Mouse (Mus musculus): ENCODE measurements around the gene Kif6.
A peak's percentile ranks its signal among the peaks of the same experiment; 100 is the strongest.

The Kif6 gene

GRCm38 (mm10) chr17:49614577-49615235, at the start of gene Kif6:
TSS of gene Kif6 (plus strand) at chr17:49615136.
- H3K9me3 ChIP-seq (ENCODE audit: low read length), result no peaks in the 10 kb centered on the region
- TF ChIP-seq CTCF (conservative IDR thresholded peaks at IDR 0.05; ENCODE audit: low read length), result no peak
- no peak for TF ChIP-seq POU5F1 (IDR thresholded peaks at IDR 0.05; ENCODE audit: borderline replicate concordance, low read length)
- TF ChIP-seq NANOG (IDR thresholded peaks at IDR 0.05; ENCODE audit: borderline replicate concordance, low read length), result no peak
- peak within 1 kb of the TSS; percentile 81 for H3K4me3 ChIP-seq (replicated peaks; ENCODE audit: low read length)
- no peaks in the 10 kb centered on the region for H3K36me3 ChIP-seq (ENCODE audit: insufficient read depth, low read length)
- peaks cover 9% of the 10 kb centered on the region; the same call in 1 of the 2 replicates for H3K4me1 ChIP-seq (replicated peaks; ENCODE audit: low read depth, low read length)
- peaks cover 38% of the 10 kb centered on the region for H3K27me3 ChIP-seq (ENCODE audit: insufficient read depth, low read length)

DNA sequence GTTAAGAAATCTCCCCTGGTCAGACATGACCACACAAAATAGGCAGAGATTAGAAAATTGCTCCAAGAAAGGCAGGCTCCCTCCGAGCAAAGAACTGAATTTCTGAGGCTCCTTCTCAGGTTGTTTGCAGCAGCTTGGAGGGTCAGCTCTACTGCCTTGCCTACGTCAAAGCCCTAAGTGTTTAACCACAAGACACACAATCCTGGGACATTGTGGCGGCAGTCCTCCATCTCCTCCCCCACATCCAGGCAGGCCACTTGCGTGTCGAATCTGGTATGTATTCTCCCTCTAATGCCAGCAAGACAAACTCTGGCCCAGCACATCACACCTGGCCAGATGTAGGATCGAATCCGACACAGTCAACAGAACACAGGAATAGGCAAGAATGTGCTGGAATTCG, 46.2 kb upstream of the Kif6 start:
- TF ChIP-seq NANOG (IDR thresholded peaks at IDR 0.05; ENCODE audit: borderline replicate concordance, low read length) (no peak), CTCF (conservative IDR thresholded peaks at IDR 0.05; ENCODE audit: low read length) (no peak), POU5F1 (IDR thresholded peaks at IDR 0.05; ENCODE audit: borderline replicate concordance, low read length) (no peak)
- Histone ChIP-seq H3K27me3 (ENCODE audit: insufficient read depth, low read length) (peaks cover 42% of the 10 kb centered on the region), H3K36me3 (ENCODE audit: insufficient read depth, low read length) (no peaks in the 10 kb centered on the region), H3K9me3 (ENCODE audit: low read length) (peaks cover 9% of the 10 kb centered on the region), H3K4me1 (replicated peaks; ENCODE audit: low read depth, low read length) (0 out of 2 replicates have a peak, but pooled peaks cover 5% of the 10 kb centered on the region), H3K4me3 (replicated peaks; ENCODE audit: low read length) (no peak overlapping the region)

DNA sequence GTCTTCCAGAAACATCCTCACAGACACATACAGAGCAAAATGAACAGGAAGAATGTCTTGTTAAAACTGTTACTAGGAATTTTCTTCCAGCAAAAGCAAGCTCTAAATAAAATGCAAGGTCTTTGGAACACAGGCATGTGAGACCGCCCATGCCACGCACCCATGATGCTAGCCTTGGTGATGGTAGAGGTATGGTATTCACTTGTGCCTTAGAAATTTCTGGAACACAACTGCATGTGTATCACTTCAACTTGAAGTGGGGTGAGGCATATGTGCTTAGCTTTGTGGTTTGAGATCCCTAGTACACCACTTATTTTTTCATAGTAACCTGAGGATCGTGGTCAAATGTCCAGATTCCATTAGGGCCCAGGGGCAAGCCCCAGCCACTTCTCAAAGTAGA, 37.6 kb upstream of the Kif6 start:
- no peak overlapping the region for H3K4me3 ChIP-seq (replicated peaks; ENCODE audit: low read length)
- TF ChIP-seq POU5F1 (IDR thresholded peaks at IDR 0.05; ENCODE audit: borderline replicate concordance, low read length) (no peak), CTCF (conservative IDR thresholded peaks at IDR 0.05; ENCODE audit: low read length) (no peak), NANOG (IDR thresholded peaks at IDR 0.05; ENCODE audit: borderline replicate concordance, low read length) (no peak)
- H3K9me3 ChIP-seq (ENCODE audit: low read length), result no peaks in the 10 kb centered on the region; the same call in 1 of the 2 replicates
- no peaks in the 10 kb centered on the region for H3K4me1 ChIP-seq (replicated peaks; ENCODE audit: low read depth, low read length)
- no peaks in the 10 kb centered on the region for H3K36me3 ChIP-seq (ENCODE audit: insufficient read depth, low read length)
- H3K27me3 ChIP-seq (ENCODE audit: insufficient read depth, low read length), result peaks cover 2% of the 10 kb centered on the region; the same call in 1 of the 2 replicates

DNA sequence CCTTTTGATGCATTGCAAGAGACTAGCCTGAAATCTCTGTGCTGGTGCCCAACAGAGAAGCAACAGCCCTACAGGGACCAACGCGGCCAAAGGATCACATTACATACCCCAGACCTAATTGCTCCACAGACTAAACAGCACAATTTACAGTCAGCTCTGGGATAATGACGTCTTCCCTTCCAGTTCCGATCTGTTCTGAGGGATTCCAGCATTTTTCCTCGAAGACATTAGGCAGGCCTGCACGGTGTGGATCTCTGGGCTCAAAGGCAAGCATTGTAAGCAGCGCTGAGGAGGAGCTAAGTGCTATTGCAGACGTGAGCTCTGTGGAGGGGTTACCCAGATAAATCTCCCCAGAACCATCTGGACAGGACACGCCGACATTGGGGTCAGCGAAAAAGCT, 32.5 kb upstream of the Kif6 start:
- no peaks in the 10 kb centered on the region for H3K36me3 ChIP-seq (ENCODE audit: insufficient read depth, low read length)
- no peak for TF ChIP-seq NANOG (IDR thresholded peaks at IDR 0.05; ENCODE audit: borderline replicate concordance, low read length)
- TF ChIP-seq CTCF (conservative IDR thresholded peaks at IDR 0.05; ENCODE audit: low read length), result no peak
- no peak for TF ChIP-seq POU5F1 (IDR thresholded peaks at IDR 0.05; ENCODE audit: borderline replicate concordance, low read length)
- no peaks in the 10 kb centered on the region for H3K27me3 ChIP-seq (ENCODE audit: insufficient read depth, low read length)
- H3K9me3 ChIP-seq (ENCODE audit: low read length), result no peaks in the 10 kb centered on the region
- H3K4me1 ChIP-seq (replicated peaks; ENCODE audit: low read depth, low read length), result no peaks in the 10 kb centered on the region
- H3K4me3 ChIP-seq (replicated peaks; ENCODE audit: low read length), result no peak overlapping the region

GRCm38 (mm10) chr17:49590051-49590450, 24.9 kb upstream of the Kif6 start:
- Histone ChIP-seq H3K4me3 (replicated peaks; ENCODE audit: low read length) (no peak overlapping the region), H3K9me3 (ENCODE audit: low read length) (peaks cover 13% of the 10 kb centered on the region), H3K27me3 (ENCODE audit: insufficient read depth, low read length) (no peaks in the 10 kb centered on the region), H3K36me3 (ENCODE audit: insufficient read depth, low read length) (no peaks in the 10 kb centered on the region), H3K4me1 (replicated peaks; ENCODE audit: low read depth, low read length) (no peaks in the 10 kb centered on the region)
- TF ChIP-seq NANOG (IDR thresholded peaks at IDR 0.05; ENCODE audit: borderline replicate concordance, low read length) (no peak), CTCF (conservative IDR thresholded peaks at IDR 0.05; ENCODE audit: low read length) (no peak), POU5F1 (IDR thresholded peaks at IDR 0.05; ENCODE audit: borderline replicate concordance, low read length) (no peak)

DNA sequence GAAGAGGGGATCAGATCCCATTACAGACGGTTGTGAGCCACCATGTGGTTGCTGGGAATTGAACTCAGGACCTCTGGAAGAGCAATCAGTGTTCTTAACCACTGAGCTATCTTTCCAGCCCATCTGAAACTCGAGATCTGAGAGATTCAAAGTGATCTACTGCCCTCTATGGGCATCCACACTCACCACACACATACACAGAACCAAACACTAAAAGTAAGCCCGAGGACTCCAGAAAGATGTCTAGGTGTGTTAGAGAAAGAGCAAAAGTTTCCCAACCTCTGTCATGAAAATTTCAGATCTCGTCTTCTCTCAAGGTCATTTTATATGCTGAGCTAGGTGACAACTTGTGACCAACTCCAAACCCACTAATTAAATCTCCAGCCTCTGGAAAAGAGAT, 9.5 kb upstream of the Kif6 start:
- peaks cover 6% of the 10 kb centered on the region for H3K4me1 ChIP-seq (replicated peaks; ENCODE audit: low read depth, low read length)
- peaks cover 21% of the 10 kb centered on the region for H3K27me3 ChIP-seq (ENCODE audit: insufficient read depth, low read length)
- H3K4me3 ChIP-seq (replicated peaks; ENCODE audit: low read length), result no peak overlapping the region
- TF ChIP-seq CTCF (conservative IDR thresholded peaks at IDR 0.05; ENCODE audit: low read length) (no peak), NANOG (IDR thresholded peaks at IDR 0.05; ENCODE audit: borderline replicate concordance, low read length) (no peak), POU5F1 (IDR thresholded peaks at IDR 0.05; ENCODE audit: borderline replicate concordance, low read length) (no peak)
- no peaks in the 10 kb centered on the region for H3K36me3 ChIP-seq (ENCODE audit: insufficient read depth, low read length)
- H3K9me3 ChIP-seq (ENCODE audit: low read length), result no peaks in the 10 kb centered on the region

DNA sequence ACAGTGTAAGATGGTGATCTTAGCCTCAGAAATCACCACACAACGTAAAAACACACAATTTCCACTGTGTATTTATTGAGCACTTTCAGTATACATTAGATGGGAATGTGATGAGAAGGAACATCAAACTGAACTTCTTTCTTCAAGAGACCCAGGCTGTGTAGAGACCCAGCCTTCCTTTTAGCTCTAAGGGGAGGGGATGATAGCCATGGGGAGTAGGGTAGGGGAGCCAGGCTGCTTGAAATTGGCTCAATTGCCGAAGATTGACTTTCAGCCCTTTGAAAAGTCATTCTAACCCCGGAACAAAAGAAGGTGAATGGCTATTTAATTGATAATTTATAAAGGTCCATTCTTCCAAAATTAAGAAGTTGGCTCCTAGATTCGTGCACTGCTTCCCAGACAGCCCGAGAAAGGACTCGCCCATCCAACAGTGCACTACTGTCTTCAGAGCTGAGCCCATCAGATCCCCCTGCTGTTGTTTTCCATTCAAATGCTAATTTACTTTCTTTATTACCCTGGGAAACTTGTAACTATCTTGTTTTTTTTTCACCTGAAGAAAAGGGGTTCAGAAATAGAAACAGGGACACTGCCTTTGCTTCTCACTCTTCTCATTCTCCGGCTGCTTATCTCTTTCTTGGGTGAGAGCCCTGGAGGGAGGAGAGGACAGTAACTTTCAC, 7.4 kb upstream of the Kif6 start:
- no peak for TF ChIP-seq CTCF (conservative IDR thresholded peaks at IDR 0.05; ENCODE audit: low read length)
- no peak for TF ChIP-seq POU5F1 (IDR thresholded peaks at IDR 0.05; ENCODE audit: borderline replicate concordance, low read length)
- H3K4me1 ChIP-seq (replicated peaks; ENCODE audit: low read depth, low read length), result peaks cover 6% of the 10 kb centered on the region
- no peaks in the 10 kb centered on the region for H3K36me3 ChIP-seq (ENCODE audit: insufficient read depth, low read length)
- no peaks in the 10 kb centered on the region for H3K9me3 ChIP-seq (ENCODE audit: low read length)
- H3K4me3 ChIP-seq (replicated peaks; ENCODE audit: low read length), result no peak overlapping the region
- H3K27me3 ChIP-seq (ENCODE audit: insufficient read depth, low read length), result peaks cover 24% of the 10 kb centered on the region

DNA sequence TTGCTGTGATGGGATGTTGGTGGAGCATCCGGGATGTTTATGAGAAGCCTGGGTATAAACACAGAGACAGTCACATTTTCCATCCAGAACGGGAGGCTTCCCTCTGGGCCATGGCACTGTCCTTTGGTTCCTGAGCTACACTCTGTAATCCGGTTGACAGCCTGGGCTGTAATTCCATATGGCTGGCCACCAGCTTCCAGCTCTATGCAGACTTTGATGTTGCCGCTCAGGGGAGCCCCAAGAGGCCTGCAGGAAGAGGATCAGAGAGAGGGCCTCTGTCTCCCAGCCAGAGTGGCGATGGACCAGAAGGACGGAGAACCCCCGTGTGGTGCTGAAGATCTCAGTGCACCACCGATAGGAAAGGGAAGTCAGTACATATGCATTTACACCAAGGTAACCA, 4.6 kb upstream of the Kif6 start:
- H3K4me1 ChIP-seq (replicated peaks; ENCODE audit: low read depth, low read length), result peaks cover 12% of the 10 kb centered on the region

More for the DNA sequence above, 4.6 kb upstream of the Kif6 start:
- TF ChIP-seq NANOG (IDR thresholded peaks at IDR 0.05; ENCODE audit: borderline replicate concordance, low read length) (no peak), POU5F1 (IDR thresholded peaks at IDR 0.05; ENCODE audit: borderline replicate concordance, low read length) (no peak), CTCF (conservative IDR thresholded peaks at IDR 0.05; ENCODE audit: low read length) (no peak)
- Histone ChIP-seq H3K27me3 (ENCODE audit: insufficient read depth, low read length) (peaks cover 45% of the 10 kb centered on the region), H3K9me3 (ENCODE audit: low read length) (no peaks in the 10 kb centered on the region), H3K4me3 (replicated peaks; ENCODE audit: low read length) (no peak overlapping the region), H3K36me3 (ENCODE audit: insufficient read depth, low read length) (no peaks in the 10 kb centered on the region)

Data from E14TG2a.4 (cell line).